Mouse (Mus musculus): Measurements from ENCODE around the gene 2410137M14Rik. TPM values are rescaled to one million over a fixed set of nuclear protein-coding genes. Genes with fewer than 3 reads are reported as not detected.

The 2410137M14Rik gene
- polyA plus RNA-seq, 1 experiment from 2014 or later = not detected

DNA sequence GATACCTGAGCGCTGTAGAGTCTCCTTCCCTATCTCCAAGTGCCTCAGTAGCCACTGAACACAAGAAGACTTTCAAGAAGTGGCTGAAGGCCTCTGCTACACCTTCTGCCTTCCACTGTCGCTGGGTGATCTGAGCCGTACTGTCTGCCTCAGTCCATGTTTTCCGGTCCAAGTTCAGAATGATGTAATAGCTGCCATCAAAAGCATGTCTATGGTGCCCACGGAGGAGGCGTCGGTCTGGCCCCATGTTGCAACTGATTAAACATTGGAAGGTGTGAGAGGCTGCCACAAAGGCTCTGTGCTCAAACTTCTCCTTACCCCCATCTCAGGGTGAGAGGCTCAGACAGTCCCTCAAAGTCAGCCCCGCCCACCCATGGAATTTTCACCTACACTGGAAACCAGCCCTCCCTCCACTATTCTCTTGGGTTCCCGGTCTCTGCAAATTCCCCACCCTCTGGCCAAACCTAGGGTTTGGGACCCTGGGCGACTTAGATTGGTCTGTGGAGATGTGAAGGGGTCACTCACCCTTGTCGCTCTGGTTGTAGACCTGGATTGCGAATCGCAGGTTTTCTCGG, 10.6 kb downstream of the 2410137M14Rik start:
- Histone ChIP-seq H3K27ac (replicated peaks) (no peak overlapping the region), H3K27me3 (no peaks in the 10 kb centered on the region), H3K9me3 (replicated peaks) (no peaks in the 10 kb centered on the region), H3K9ac (no peak overlapping the region), H3K4me1 (no peaks in the 10 kb centered on the region), H3K4me2 (replicated peaks) (no peak overlapping the region), H3K4me3 (replicated peaks) (no peak overlapping the region), H3K36me3 (no peaks in the 10 kb centered on the region)
- no peak for ATAC-seq (ENCODE audit: insufficient number of reproducible peaks, low FRiP score, low TSS enrichment, low read depth)
- WGBS = 84% methylated on average over 14 of the region's 14 CpGs

DNA sequence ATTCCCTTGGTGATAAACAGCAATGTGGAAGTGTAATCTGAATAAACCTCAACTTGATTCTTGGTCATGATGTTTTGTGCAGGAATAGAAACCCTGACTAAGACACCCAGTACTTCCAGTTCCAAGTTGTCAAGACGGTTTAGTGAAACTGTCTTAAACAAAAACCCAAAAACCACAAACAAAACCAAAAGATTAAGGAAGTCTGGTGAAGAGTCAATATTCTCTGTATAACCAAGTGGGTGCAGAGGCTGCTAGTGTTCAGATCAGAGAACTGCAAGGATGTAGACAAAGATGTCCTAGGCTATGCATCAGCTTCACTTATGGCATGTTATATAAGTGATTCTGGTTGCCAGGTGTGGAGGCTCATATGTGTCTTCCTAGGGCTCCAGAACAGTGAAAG, 14.2 kb downstream of the 2410137M14Rik start:
- WGBS = 72% methylated on average over 1 of the region's 1 CpGs
- H3K4me1 ChIP-seq = no peaks in the 10 kb centered on the region
- no peak for ATAC-seq (ENCODE audit: insufficient number of reproducible peaks, low FRiP score, low TSS enrichment, low read depth)

DNA sequence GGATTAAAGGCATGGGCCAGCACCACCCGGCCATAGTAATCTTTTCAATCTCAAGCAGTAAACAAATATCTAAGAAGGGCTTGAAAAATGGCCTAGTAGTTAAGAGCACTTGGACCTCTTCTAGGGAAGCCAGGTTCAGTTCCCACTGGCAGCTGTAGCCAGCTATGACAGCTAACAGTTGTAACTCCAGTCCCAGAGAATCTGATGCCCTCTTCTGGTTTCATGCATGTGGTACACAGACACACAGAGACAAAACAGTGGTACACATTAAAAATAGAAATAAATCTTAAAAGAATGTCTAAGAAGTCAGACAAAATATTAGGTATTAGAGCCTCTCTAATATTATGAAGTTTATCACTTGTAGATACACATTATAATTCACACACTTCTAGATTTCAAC, 19.9 kb downstream of the 2410137M14Rik start:
- no peak overlapping the region for H3K27ac ChIP-seq (replicated peaks)
- no peak overlapping the region for H3K4me2 ChIP-seq (replicated peaks)
- peaks cover 11% of the 10 kb centered on the region for H3K4me1 ChIP-seq
- peaks cover 3% of the 10 kb centered on the region; the same call in 1 of the 2 replicates for H3K36me3 ChIP-seq
- no peaks in the 10 kb centered on the region for H3K27me3 ChIP-seq
- no peak overlapping the region for H3K4me3 ChIP-seq (replicated peaks)
- ATAC-seq (ENCODE audit: insufficient number of reproducible peaks, low FRiP score, low TSS enrichment, low read depth) = no peak
- no peak overlapping the region for H3K9ac ChIP-seq
- no peaks in the 10 kb centered on the region for H3K9me3 ChIP-seq (replicated peaks)
- 82% methylated on average over 1 of the region's 1 CpGs for WGBS

More for the DNA sequence above, 14.2 kb downstream of the 2410137M14Rik start:
- H3K4me3 ChIP-seq (replicated peaks) = no peak overlapping the region
- no peaks in the 10 kb centered on the region for H3K36me3 ChIP-seq
- no peak overlapping the region for H3K27ac ChIP-seq (replicated peaks)
- H3K9ac ChIP-seq = no peak overlapping the region
- no peaks in the 10 kb centered on the region for H3K27me3 ChIP-seq
- no peaks in the 10 kb centered on the region for H3K9me3 ChIP-seq (replicated peaks)
- no peak overlapping the region for H3K4me2 ChIP-seq (replicated peaks)

DNA sequence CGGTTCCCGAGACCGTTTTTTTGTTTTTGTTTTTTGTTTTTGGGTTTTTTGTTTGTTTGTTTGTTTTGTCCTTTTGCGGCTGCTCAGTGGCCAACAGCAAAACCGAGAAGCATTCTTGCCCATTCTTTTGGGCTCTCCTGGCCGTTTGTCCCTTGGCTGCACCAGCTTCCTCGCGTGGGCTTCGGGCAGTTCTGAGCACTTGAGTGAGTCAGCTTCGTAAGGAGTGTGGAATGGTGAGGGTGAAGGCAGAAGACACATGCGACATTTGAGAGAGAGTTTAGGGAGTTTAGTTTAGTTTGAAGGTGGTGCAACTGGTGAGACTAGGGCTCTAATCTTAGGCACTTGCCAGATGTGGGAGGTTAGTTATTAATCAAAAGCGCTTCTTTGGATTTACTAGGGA, 22.2 kb downstream of the 2410137M14Rik start:
- Histone ChIP-seq H3K27ac (replicated peaks) (peak overlapping the region; percentile 86), H3K27me3 (no peaks in the 10 kb centered on the region), H3K9ac (peak overlapping the region; percentile 66), H3K4me3 (replicated peaks) (peak overlapping the region; percentile 76), H3K4me2 (replicated peaks) (peak overlapping the region; percentile 62), H3K9me3 (replicated peaks) (no peaks in the 10 kb centered on the region), H3K4me1 (peaks cover 11% of the 10 kb centered on the region), H3K36me3 (peaks cover 15% of the 10 kb centered on the region)
- 10% methylated on average over 12 of the region's 12 CpGs for WGBS
- ATAC-seq (ENCODE audit: insufficient number of reproducible peaks, low FRiP score, low TSS enrichment, low read depth) = no peak

DNA sequence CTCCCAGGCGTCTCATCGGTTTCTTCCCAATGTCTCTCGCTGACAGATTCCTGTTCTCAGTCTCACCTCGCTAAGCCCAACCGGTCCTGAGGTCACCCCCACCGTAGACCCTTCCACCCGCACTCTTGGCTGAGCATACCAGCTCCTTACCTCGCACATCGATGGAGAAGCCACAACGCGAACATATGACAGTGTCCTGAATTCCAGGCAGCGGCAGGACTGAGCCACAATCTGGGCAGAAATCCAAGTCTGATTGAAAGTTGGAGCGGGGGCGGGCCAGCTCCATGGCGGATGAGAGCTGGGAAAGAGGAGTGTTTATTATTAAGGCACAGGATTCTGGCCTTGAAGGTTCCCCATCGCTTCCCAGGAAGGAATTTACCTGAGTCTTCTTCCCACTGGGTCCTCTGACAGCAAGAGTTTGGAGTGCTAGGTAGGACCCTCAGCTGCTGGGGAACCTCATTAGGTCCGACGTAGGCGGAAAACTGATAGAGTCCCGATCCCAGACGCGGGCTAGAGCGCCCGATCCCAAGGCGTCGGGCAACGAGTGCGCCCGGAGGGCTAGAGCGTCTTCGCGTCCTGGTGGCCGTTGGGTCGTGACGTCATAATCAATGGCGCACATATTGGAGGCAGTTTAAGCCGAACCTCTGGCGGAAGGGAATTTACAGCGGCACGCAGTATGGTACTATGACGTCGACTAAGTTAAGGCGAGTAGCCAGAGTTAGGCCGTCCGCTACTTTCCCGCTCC, 22.9 kb downstream of the 2410137M14Rik start, which contains the start of the genes Znrd1 and Znrd1as:
Gene Znrd1, minus strand, starts transcription at position 561 of the 745 bp plus-strand sequence.
Gene Znrd1as, plus strand, starts transcription at position 594 of the 745 bp plus-strand sequence.
- peak; percentile 96 for ATAC-seq (ENCODE audit: insufficient number of reproducible peaks, low FRiP score, low TSS enrichment, low read depth)
- Histone ChIP-seq H3K9ac (peak within 1 kb of the TSS; percentile 66), H3K4me1 (peaks cover 11% of the 10 kb centered on the region), H3K9me3 (replicated peaks) (no peaks in the 10 kb centered on the region), H3K4me3 (replicated peaks) (peak within 1 kb of the TSS; percentile 76), H3K4me2 (replicated peaks) (peak within 1 kb of the TSS; percentile 62), H3K27ac (replicated peaks) (peak within 1 kb of the TSS; percentile 86), H3K27me3 (no peaks in the 10 kb centered on the region), H3K36me3 (peaks cover 18% of the 10 kb centered on the region)
- under 1% methylated on average over 46 of the region's 46 CpGs for WGBS

DNA sequence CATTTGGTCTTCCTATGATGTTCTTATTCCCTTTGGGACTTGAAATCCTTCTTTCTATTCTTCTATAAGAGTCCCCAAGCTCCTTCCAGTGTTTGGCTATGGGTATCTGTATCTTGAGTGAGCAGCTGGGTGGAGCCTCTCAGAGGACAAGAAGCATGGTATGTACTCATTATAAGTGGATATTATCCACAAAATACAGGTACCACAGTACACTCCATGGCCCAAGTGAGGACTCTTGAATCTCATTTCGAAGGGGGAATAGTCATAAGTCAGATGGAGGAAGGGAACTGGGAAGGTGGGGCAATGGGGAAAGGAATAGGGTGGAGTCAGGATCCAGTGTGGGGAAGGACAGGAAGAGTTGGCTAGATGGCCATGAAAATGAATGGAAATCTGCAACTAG, 28.0 kb downstream of the 2410137M14Rik start:
- Histone ChIP-seq H3K9me3 (replicated peaks) (no peaks in the 10 kb centered on the region), H3K27ac (replicated peaks) (no peak overlapping the region), H3K4me1 (peaks cover 14% of the 10 kb centered on the region), H3K27me3 (no peaks in the 10 kb centered on the region), H3K36me3 (peaks cover 31% of the 10 kb centered on the region), H3K4me3 (replicated peaks) (no peak overlapping the region), H3K9ac (no peak overlapping the region), H3K4me2 (replicated peaks) (no peak overlapping the region)
- ATAC-seq (ENCODE audit: insufficient number of reproducible peaks, low FRiP score, low TSS enrichment, low read depth) = no peak
- 91% methylated on average over 1 of the region's 1 CpGs for WGBS

DNA sequence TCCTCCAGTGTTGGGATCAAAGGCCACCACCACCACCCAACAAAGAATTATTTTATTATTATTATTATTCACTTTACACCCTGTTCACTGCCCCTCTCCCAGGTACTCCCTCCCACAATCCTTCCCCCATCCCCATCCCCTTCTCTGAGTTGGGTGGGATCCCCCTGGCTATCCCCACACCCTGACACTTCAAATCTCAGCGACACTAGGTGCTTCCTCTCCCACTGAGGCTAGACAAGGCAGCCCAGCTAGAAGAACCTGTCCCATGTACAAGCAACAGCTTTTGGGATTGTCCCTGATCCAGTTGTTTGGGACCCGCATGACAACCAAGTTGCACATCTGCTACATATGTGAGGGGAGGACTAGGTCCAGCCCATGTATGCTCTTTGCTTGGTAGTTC, 28.4 kb downstream of the 2410137M14Rik start:
- H3K4me3 ChIP-seq (replicated peaks) = no peak overlapping the region
- no peaks in the 10 kb centered on the region for H3K27me3 ChIP-seq
- no peak overlapping the region for H3K9ac ChIP-seq
- H3K4me1 ChIP-seq = peaks cover 12% of the 10 kb centered on the region
- 87% methylated on average over 2 of the region's 2 CpGs for WGBS
- H3K9me3 ChIP-seq (replicated peaks) = no peaks in the 10 kb centered on the region
- H3K27ac ChIP-seq (replicated peaks) = no peak overlapping the region
- ATAC-seq (ENCODE audit: insufficient number of reproducible peaks, low FRiP score, low TSS enrichment, low read depth) = no peak
- H3K36me3 ChIP-seq = peaks cover 31% of the 10 kb centered on the region
- no peak overlapping the region for H3K4me2 ChIP-seq (replicated peaks)

DNA sequence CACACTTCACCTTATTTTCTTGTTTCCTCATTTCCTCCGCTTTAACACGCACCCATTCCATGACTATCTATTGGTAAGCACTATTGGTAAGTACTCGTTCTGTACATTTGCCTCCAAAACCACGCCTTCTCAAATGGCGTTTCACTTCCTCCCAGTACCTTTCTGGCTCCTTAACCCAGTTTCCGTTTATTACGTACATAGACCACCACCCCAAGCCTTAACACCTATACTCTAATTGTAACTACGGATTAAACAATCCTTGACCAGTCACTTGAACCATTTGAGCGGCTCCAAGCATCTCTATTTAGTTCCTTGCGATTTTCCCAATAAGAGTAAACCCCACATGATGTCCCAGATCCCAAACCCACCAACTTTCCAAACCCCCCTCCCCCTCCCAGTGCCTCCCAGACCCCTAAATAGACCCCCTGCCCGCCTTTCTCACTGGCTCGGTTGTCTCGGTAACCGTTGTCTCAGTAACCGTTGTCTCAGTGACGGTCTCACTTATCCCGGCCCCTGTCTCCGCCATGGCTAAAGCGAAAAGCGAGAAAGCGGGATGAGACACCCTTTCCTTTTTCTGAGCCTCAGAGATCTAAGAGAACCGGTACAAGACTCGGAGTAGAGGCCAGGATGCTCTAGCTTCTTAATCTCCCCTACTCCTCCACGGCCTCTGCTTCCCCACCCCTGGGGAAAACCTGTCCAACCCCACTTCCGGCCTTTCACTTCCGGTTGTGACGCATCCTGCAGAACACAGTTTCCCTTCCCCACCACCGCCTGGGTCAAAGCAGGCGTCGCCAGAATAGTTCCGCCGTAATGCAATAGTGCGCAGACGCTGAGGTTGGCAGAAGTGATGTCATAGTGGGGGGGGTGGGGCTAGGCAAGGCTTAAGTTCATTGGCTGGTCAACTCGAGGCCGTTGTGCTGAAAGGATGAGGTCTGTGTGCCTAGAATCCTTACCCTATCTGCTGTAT, 29.8 kb downstream of the 2410137M14Rik start, which contains the start of gene Ppp1r11:
Gene Ppp1r11, minus strand, starts transcription at position 761 of the 967 bp plus-strand sequence.
- H3K27ac ChIP-seq (replicated peaks) = peak within 1 kb of the TSS; percentile 78

DNA sequence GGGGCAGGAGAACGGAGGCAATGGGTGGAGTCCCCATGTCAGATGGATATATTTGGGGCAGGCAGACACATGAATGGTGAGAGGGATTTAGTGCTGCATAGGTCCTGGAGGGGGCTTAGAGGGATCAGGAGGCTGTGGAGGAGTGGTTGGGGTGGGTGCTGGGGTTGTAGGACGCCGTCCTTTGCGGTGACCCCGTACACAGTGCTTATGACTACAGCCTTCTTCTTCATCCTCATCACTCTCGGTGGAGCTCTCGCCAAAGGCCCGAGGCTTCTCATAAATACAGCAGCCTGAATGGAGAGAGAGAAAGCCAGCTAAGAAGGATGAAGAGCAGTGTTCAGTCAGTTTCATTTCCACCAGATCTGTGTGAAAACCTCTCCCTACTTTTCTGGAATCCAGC, 31.8 kb downstream of the 2410137M14Rik start:
- Histone ChIP-seq H3K27me3 (peaks cover 26% of the 10 kb centered on the region), H3K4me1 (peaks cover 19% of the 10 kb centered on the region), H3K27ac (replicated peaks) (no peak overlapping the region), H3K4me3 (replicated peaks) (no peak overlapping the region), H3K9ac (no peak overlapping the region), H3K9me3 (replicated peaks) (no peaks in the 10 kb centered on the region), H3K36me3 (peaks cover 19% of the 10 kb centered on the region), H3K4me2 (replicated peaks) (no peak overlapping the region)
- WGBS = 93% methylated on average over 8 of the region's 8 CpGs
- no peak for ATAC-seq (ENCODE audit: insufficient number of reproducible peaks, low FRiP score, low TSS enrichment, low read depth)

More for the DNA sequence above, 29.8 kb downstream of the 2410137M14Rik start, which contains the start of gene Ppp1r11:
- 2% methylated on average over 36 of the region's 36 CpGs for whole genome bisulfite sequencing
- Histone ChIP-seq H3K4me2 (replicated peaks) (peak within 1 kb of the TSS; percentile 56), H3K9me3 (replicated peaks) (no peaks in the 10 kb centered on the region), H3K36me3 (peaks cover 29% of the 10 kb centered on the region), H3K4me1 (peaks cover 19% of the 10 kb centered on the region), H3K27me3 (peaks cover 6% of the 10 kb centered on the region), H3K4me3 (replicated peaks) (peak within 1 kb of the TSS; percentile 73), H3K9ac (peak within 1 kb of the TSS; percentile 76)
- ATAC-seq (ENCODE audit: insufficient number of reproducible peaks, low FRiP score, low TSS enrichment, low read depth) = peak; percentile 96

DNA sequence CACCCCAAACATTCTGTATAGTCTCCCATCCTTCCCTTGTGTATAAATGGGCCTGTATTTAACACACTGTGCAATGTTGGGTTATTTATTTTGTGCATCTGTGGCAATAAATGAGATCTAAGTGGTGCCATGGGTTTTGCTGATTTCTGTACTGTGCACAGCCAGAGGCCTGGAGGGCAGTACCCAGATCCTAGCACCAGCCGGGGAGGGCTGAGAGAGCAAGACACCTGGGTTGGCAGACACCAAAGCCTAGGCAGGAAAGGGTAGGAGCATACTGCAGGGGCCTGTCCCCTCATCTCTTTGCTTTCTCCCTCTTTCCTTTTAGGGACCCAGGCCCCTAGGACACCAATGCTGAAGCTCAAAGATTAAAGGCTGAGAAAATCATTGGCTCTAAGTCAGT, 32.8 kb downstream of the 2410137M14Rik start:
- H3K9me3 ChIP-seq (replicated peaks) = no peaks in the 10 kb centered on the region
- peaks cover 14% of the 10 kb centered on the region for H3K36me3 ChIP-seq
- no peak overlapping the region for H3K27ac ChIP-seq (replicated peaks)
- H3K9ac ChIP-seq = no peak overlapping the region
- no peak overlapping the region for H3K4me3 ChIP-seq (replicated peaks)
- H3K4me1 ChIP-seq = peaks cover 24% of the 10 kb centered on the region
- H3K27me3 ChIP-seq = peaks cover 33% of the 10 kb centered on the region
- WGBS = 100% methylated on average over 1 of the region's 1 CpGs
- no peak overlapping the region for H3K4me2 ChIP-seq (replicated peaks)
- no peak for ATAC-seq (ENCODE audit: insufficient number of reproducible peaks, low FRiP score, low TSS enrichment, low read depth)
